Mouse (Mus musculus): Measurements from ENCODE around the gene Klk8. TPM values are rescaled to one million over a fixed set of nuclear protein-coding genes. Genes with fewer than 3 reads are reported as not detected.

Gene Klk8
- polyA plus RNA-seq, 2 experiments = 18.4 to 34.7 TPM

- H3K4me1 ChIP-seq (ENCODE audit: control insufficient read depth, insufficient read depth, low read length) = no peaks in the 10 kb centered on the region
- 48% methylated on average over 5 of the region's 7 CpGs for WGBS
- no peak overlapping the region for H3K4me2 ChIP-seq (replicated peaks; ENCODE audit: low read depth, low read length, severe bottlenecking)
- H3K9me3 ChIP-seq (ENCODE audit: control insufficient read depth, low read length) = no peaks in the 10 kb centered on the region
- no peak for DNase-seq (ENCODE audit: low spot score)
- ATAC-seq (ENCODE audit: low FRiP score, low read depth) = no peak
- no peak overlapping the region for H3K4me3 ChIP-seq (replicated peaks; ENCODE audit: low read length)
- no peaks in the 10 kb centered on the region for H3K27me3 ChIP-seq (ENCODE audit: control insufficient read depth, insufficient read depth, low read length)
- H3K36me3 ChIP-seq (ENCODE audit: control insufficient read depth, insufficient read depth, low read length) = no peaks in the 10 kb centered on the region
- H3K27ac ChIP-seq (replicated peaks; ENCODE audit: low read depth, low read length) = no peak overlapping the region
- H3K9ac ChIP-seq (ENCODE audit: low read depth, low read length, severe bottlenecking) = no peak overlapping the region
- TF ChIP-seq POLR2A (IDR thresholded peaks at IDR 0.05; ENCODE audit: borderline replicate concordance, extremely low read depth, insufficient read depth, insufficient read length) = no peak
Measured at GRCm38 (mm10) chr7:43775311-43776057, 21.9 kb upstream of the Klk8 start.

DNA sequence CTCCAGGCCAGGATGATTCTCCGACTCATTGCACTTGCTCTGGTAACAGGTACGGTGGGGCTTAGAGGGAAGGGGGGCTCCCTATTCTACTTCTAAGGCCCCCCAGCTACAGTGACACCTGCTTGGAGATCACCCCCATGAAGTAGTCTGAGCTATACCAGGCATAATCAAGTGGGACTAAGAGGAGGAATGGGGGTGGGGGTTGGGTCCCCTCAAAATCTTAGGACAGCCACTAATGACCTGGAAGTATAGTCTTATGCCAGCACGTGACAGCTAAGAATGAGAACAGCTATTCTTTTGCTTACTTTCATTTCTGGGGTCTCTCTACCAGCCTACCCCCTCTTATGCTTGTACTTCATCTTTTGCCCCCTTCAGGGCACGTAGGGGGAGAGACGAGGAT is 20.9 kb upstream of the Klk8 start:
- Histone ChIP-seq H3K27me3 (ENCODE audit: control insufficient read depth, insufficient read depth, low read length) (no peaks in the 10 kb centered on the region), H3K27ac (replicated peaks; ENCODE audit: low read depth, low read length) (no peak overlapping the region), H3K9ac (ENCODE audit: low read depth, low read length, severe bottlenecking) (no peak overlapping the region), H3K9me3 (ENCODE audit: control insufficient read depth, low read length) (no peaks in the 10 kb centered on the region), H3K36me3 (ENCODE audit: control insufficient read depth, insufficient read depth, low read length) (no peaks in the 10 kb centered on the region), H3K4me1 (ENCODE audit: control insufficient read depth, insufficient read depth, low read length) (no peaks in the 10 kb centered on the region), H3K4me2 (replicated peaks; ENCODE audit: low read depth, low read length, severe bottlenecking) (no peak overlapping the region), H3K4me3 (replicated peaks; ENCODE audit: low read length) (no peak overlapping the region)
- ATAC-seq (ENCODE audit: low FRiP score, low read depth) (no peak), DNase-seq (ENCODE audit: low spot score) (no peak)
- WGBS = 79% methylated on average over 5 of the region's 5 CpGs
- TF ChIP-seq POLR2A (IDR thresholded peaks at IDR 0.05; ENCODE audit: borderline replicate concordance, extremely low read depth, insufficient read depth, insufficient read length) = no peak

DNA sequence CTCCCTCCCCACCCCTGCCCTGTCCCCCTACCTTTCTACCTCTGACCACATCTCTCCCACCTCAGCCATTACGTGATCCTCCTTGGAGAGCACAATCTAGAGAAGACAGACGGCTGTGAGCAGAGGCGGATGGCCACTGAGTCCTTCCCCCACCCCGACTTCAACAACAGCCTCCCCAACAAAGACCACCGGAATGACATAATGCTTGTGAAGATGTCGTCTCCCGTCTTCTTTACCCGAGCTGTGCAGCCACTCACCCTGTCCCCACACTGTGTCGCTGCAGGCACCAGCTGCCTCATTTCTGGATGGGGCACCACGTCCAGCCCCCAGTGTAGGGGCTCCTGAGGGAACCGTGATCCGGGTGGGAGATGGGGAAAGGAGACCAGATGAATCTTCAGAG is 20.0 kb upstream of the Klk8 start:
- H3K36me3 ChIP-seq (ENCODE audit: control insufficient read depth, insufficient read depth, low read length) = no peaks in the 10 kb centered on the region
- WGBS = 84% methylated on average over 12 of the region's 12 CpGs

DNA sequence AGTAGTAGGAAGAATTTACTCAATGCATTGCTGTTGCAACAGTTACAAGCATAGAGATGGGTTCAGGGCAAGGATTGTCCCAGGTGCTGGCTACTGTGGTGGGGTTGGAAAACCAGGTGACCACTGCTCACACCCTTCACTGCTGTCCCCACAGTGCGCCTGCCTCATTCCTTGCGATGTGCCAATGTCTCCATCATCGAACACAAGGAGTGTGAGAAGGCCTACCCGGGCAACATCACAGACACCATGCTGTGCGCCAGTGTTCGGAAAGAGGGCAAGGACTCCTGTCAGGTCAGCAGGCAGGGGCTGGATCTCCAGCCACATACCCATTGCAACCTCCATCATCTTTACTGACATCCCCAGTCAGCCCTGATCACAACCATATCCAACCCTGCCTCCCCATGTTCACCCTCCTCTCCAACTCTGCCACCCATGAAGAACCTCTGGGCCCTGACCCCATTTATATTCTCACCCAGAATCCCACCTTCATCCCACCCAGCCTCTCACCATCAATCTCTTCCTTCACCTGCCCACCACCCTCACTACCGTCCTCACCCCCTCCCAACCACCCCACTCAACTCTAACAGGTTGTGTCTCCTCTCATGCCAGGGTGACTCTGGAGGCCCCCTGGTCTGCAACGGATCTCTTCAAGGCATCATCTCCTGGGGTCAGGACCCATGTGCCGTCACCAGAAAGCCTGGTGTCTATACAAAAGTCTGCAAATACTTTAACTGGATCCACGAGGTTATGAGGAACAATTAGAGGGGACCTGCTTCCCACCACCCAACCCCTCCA is 19.0 kb upstream of the Klk8 start:
- Histone ChIP-seq H3K9ac (ENCODE audit: low read depth, low read length, severe bottlenecking) (no peak overlapping the region), H3K27ac (replicated peaks; ENCODE audit: low read depth, low read length) (no peak overlapping the region), H3K9me3 (ENCODE audit: control insufficient read depth, low read length) (no peaks in the 10 kb centered on the region), H3K4me3 (replicated peaks; ENCODE audit: low read length) (no peak overlapping the region), H3K27me3 (ENCODE audit: control insufficient read depth, insufficient read depth, low read length) (no peaks in the 10 kb centered on the region; the same call in 1 of the 2 replicates), H3K4me2 (replicated peaks; ENCODE audit: low read depth, low read length, severe bottlenecking) (no peak overlapping the region), H3K36me3 (ENCODE audit: control insufficient read depth, insufficient read depth, low read length) (no peaks in the 10 kb centered on the region), H3K4me1 (ENCODE audit: control insufficient read depth, insufficient read depth, low read length) (no peaks in the 10 kb centered on the region)
- 84% methylated on average over 10 of the region's 10 CpGs for WGBS
- DNase-seq (ENCODE audit: low spot score) (no peak), ATAC-seq (ENCODE audit: low FRiP score, low read depth) (no peak)
- TF ChIP-seq POLR2A (IDR thresholded peaks at IDR 0.05; ENCODE audit: borderline replicate concordance, extremely low read depth, insufficient read depth, insufficient read length) = no peak

More for the DNA sequence above, 20.0 kb upstream of the Klk8 start:
- no peaks in the 10 kb centered on the region for H3K27me3 ChIP-seq (ENCODE audit: control insufficient read depth, insufficient read depth, low read length)
- H3K9me3 ChIP-seq (ENCODE audit: control insufficient read depth, low read length) = no peaks in the 10 kb centered on the region
- ATAC-seq (ENCODE audit: low FRiP score, low read depth) (no peak), DNase-seq (ENCODE audit: low spot score) (no peak)
- no peak overlapping the region for H3K9ac ChIP-seq (ENCODE audit: low read depth, low read length, severe bottlenecking)
- TF ChIP-seq POLR2A (IDR thresholded peaks at IDR 0.05; ENCODE audit: borderline replicate concordance, extremely low read depth, insufficient read depth, insufficient read length) = no peak
- no peak overlapping the region for H3K27ac ChIP-seq (replicated peaks; ENCODE audit: low read depth, low read length)
- H3K4me1 ChIP-seq (ENCODE audit: control insufficient read depth, insufficient read depth, low read length) = no peaks in the 10 kb centered on the region
- H3K4me3 ChIP-seq (replicated peaks; ENCODE audit: low read length) = no peak overlapping the region
- H3K4me2 ChIP-seq (replicated peaks; ENCODE audit: low read depth, low read length, severe bottlenecking) = no peak overlapping the region

DNA sequence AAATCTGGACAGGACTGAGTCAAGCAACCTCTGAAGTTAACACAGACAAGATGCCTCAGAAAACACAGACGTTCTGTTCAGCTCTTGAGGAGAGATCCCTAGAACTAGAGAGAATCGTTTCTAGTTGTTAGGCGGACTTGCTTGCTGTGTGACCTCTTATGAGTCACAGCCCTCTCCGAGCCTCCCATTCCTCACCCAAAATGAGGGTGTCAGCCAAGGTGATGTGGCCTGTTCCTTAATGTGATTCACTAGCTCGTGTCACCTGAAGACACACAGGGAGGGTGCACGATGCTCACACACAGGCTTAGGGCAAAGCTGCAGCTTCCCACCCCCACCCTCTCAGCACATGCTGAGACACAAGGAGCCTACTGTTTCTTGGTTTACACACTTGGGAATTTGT is 17.1 kb upstream of the Klk8 start:
- Histone ChIP-seq H3K36me3 (ENCODE audit: control insufficient read depth, insufficient read depth, low read length) (no peaks in the 10 kb centered on the region), H3K9ac (ENCODE audit: low read depth, low read length, severe bottlenecking) (no peak overlapping the region), H3K27ac (replicated peaks; ENCODE audit: low read depth, low read length) (no peak overlapping the region), H3K4me3 (replicated peaks; ENCODE audit: low read length) (no peak overlapping the region), H3K4me2 (replicated peaks; ENCODE audit: low read depth, low read length, severe bottlenecking) (no peak overlapping the region), H3K9me3 (ENCODE audit: control insufficient read depth, low read length) (no peaks in the 10 kb centered on the region), H3K4me1 (ENCODE audit: control insufficient read depth, insufficient read depth, low read length) (no peaks in the 10 kb centered on the region), H3K27me3 (ENCODE audit: control insufficient read depth, insufficient read depth, low read length) (no peaks in the 10 kb centered on the region; the same call in 1 of the 2 replicates)
- DNase-seq (ENCODE audit: low spot score) = no peak
- ATAC-seq (ENCODE audit: low FRiP score, low read depth) = no peak
- TF ChIP-seq POLR2A (IDR thresholded peaks at IDR 0.05; ENCODE audit: borderline replicate concordance, extremely low read depth, insufficient read depth, insufficient read length) = no peak
- WGBS = 65% methylated on average over 6 of the region's 6 CpGs
